Mouse (Mus musculus) forebrain, embryonic 12.5 days (tissue): ENCODE data around the gene Calm5. TPM values are rescaled to one million over a fixed set of nuclear protein-coding genes. Genes with fewer than 3 reads are reported as not detected.
"Not testable (repeated sequence)": the region's sequence is repeated elsewhere in the genome, so short reads cannot be mapped to it uniquely, and the experiment has no call there.

Experiments used
- ATAC-seq: fragments of 200-750 bp; cut with Nextera tagmentation; 2 replicates; pipeline ENCODE4 v1.8.0; 2017; ENCODE audit warnings: moderate TSS enrichment; ENCODE audit not compliant: low FRiP score
- H3K27ac ChIP-seq: fragments of 300-500 bp; sonication (generic); 2 replicates; pipeline ENCODE4 v1.5.1; 2016; ENCODE audit warnings: mild to moderate bottlenecking
- H3K27me3 ChIP-seq: fragments of 300-500 bp; sonication (generic); 2 replicates; pipeline ENCODE4 v1.6.1; 2016; ENCODE audit warnings: mild to moderate bottlenecking
- H3K36me3 ChIP-seq: fragments of 300-500 bp; sonication (generic); replicated peaks from 2 replicates; pipeline ENCODE4 v1.6.1; 2016; ENCODE audit warnings: mild to moderate bottlenecking
- H3K4me1 ChIP-seq: fragments of 300-500 bp; sonication (generic); 2 replicates; pipeline ENCODE4 v1.6.1; 2016
- H3K4me2 ChIP-seq: fragments of 300-500 bp; sonication (generic); 2 replicates; pipeline ENCODE4 v1.6.1; 2016; ENCODE audit warnings: mild to moderate bottlenecking, moderate library complexity
- H3K4me3 ChIP-seq: fragments of 300-500 bp; sonication (generic); replicated peaks from 2 replicates; pipeline ENCODE4 v1.5.1; 2016; ENCODE audit warnings: mild to moderate bottlenecking
- H3K9ac ChIP-seq: fragments of 300-500 bp; sonication (generic); 2 replicates; pipeline ENCODE4 v1.6.1; 2016; ENCODE audit warnings: mild to moderate bottlenecking
- H3K9me3 ChIP-seq: fragments of 300-500 bp; sonication (generic); 2 replicates; pipeline ENCODE4 v1.6.1; 2016
- WGBS: fragments of 180-500 bp; shearing (Covaris S2); methylation state at CpG from one replicate; pipeline ENCODE4 v1.1.7; 2016; 5-methylcytosine and 5-hydroxymethylcytosine counted together
- polyA plus RNA-seq: library from polyadenylated mRNA; unstranded; fragments of >200 nt; fragmentation: Nextera tagmentation; extraction: Ambion mirVana; gene quantifications from 2 replicates; pipeline ENCODE4 v1.2.1, GENCODE M21; 2016

The Calm5 gene
- polyA plus RNA-seq, 1 experiment from 2014 or later, result not detected

GRCm38 (mm10) chr13:3895397-3895980, 41.5 kb downstream of the Calm5 start:
- no peaks in the 10 kb centered on the region for H3K9me3 ChIP-seq
- no peak overlapping the region for H3K27ac ChIP-seq
- H3K9ac ChIP-seq, result no peak overlapping the region
- no peak overlapping the region for H3K4me3 ChIP-seq
- ATAC-seq, result no peak
- WGBS, result 91% methylated on average over 8 of the region's 8 CpGs
- no peak overlapping the region for H3K4me2 ChIP-seq
- H3K27me3 ChIP-seq, result no peaks in the 10 kb centered on the region
- H3K36me3 ChIP-seq, result peaks cover 10% of the 10 kb centered on the region
- H3K4me1 ChIP-seq, result 0 out of 2 replicates have a peak, but pooled peaks cover 4% of the 10 kb centered on the region

GRCm38 (mm10) chr13:3896032-3896431, 42.1 kb downstream of the Calm5 start:
- no peak overlapping the region for H3K4me3 ChIP-seq
- H3K4me1 ChIP-seq, result 0 out of 2 replicates have a peak, but pooled peaks cover 4% of the 10 kb centered on the region
- 93% methylated on average over 6 of the region's 6 CpGs for WGBS
- no peaks in the 10 kb centered on the region for H3K9me3 ChIP-seq
- H3K27ac ChIP-seq, result no peak overlapping the region
- peaks cover 10% of the 10 kb centered on the region for H3K36me3 ChIP-seq
- H3K9ac ChIP-seq, result no peak overlapping the region
- no peak for ATAC-seq
- no peak overlapping the region for H3K4me2 ChIP-seq
- H3K27me3 ChIP-seq, result no peaks in the 10 kb centered on the region

GRCm38 (mm10) chr13:3896913-3897312, 42.9 kb downstream of the Calm5 start:
- no peak overlapping the region for H3K4me2 ChIP-seq
- 44% methylated on average over 5 of the region's 5 CpGs for WGBS
- no peaks in the 10 kb centered on the region for H3K27me3 ChIP-seq
- no peak overlapping the region for H3K9ac ChIP-seq
- no peaks in the 10 kb centered on the region for H3K9me3 ChIP-seq
- no peak overlapping the region for H3K4me3 ChIP-seq
- 0 out of 2 replicates have a peak, but pooled peaks cover 4% of the 10 kb centered on the region for H3K4me1 ChIP-seq
- no peak for ATAC-seq
- no peak overlapping the region for H3K27ac ChIP-seq
- peaks cover 10% of the 10 kb centered on the region for H3K36me3 ChIP-seq

- not testable (repeated sequence) for H3K4me1 ChIP-seq, H3K27ac ChIP-seq, H3K27me3 ChIP-seq, H3K9ac ChIP-seq, ATAC-seq, H3K4me3 ChIP-seq, H3K4me2 ChIP-seq, H3K9me3 ChIP-seq
- 95% methylated on average over 5 of the region's 5 CpGs for WGBS
- H3K36me3 ChIP-seq, result peaks cover 13% of the 10 kb centered on the region
These were observed 44.2 kb downstream of the Calm5 start for GRCm38 (mm10) chr13:3898202-3898601.

GRCm38 (mm10) chr13:3899301-3899700, 45.3 kb downstream of the Calm5 start:
- Histone ChIP-seq H3K9me3 (no peaks in the 10 kb centered on the region), H3K9ac (no peak overlapping the region), H3K36me3 (peaks cover 13% of the 10 kb centered on the region), H3K4me2 (no peak overlapping the region), H3K4me1 (no peaks in the 10 kb centered on the region), H3K4me3 (no peak overlapping the region), H3K27ac (no peak overlapping the region), H3K27me3 (no peaks in the 10 kb centered on the region)
- WGBS, result 95% methylated on average over 9 of the region's 9 CpGs
- ATAC-seq, result no peak

Other genes starting within 250 kb of the Calm5 start
- 26.1 and 29.8 TPM in 2 replicates for gene Fam208b, start 243.1 kb upstream of the Calm5 start, polyA plus RNA-seq
- gene Asb13, start 220.1 kb upstream of the Calm5 start, polyA plus RNA-seq, result 14.4 and 16.1 TPM in 2 replicates
- not detected in 2 replicates for gene Calml3, start 49.9 kb upstream of the Calm5 start, polyA plus RNA-seq
- not detected in 2 replicates for gene Calm4, start 16.4 kb upstream of the Calm5 start, polyA plus RNA-seq
- 49.2 and 55.7 TPM in 2 replicates for gene Net1, start 64.0 kb downstream of the Calm5 start, polyA plus RNA-seq
- gene Tubal3, start 64.1 kb downstream of the Calm5 start, polyA plus RNA-seq, result not detected in 2 replicates
- gene Ucn3, start 91.2 kb downstream of the Calm5 start, polyA plus RNA-seq, result not detected in 2 replicates
- gene Akr1c14, start 194.8 kb downstream of the Calm5 start, polyA plus RNA-seq, result 0.29 and 0.32 TPM in 2 replicates